Mouse (Mus musculus) frontal cortex, postnatal 14 days (tissue): ENCODE data around the gene Gja8.
A peak's percentile ranks its signal among the peaks of the same experiment; 100 is the strongest.

Experiments
- DNase-seq, 2 experiments: peaks; one replicate each; pipeline ENCODE4 v3.0.0; 2022; ENCODE audit warnings: low spot score in 2 of 2

Gene Gja8

DNA sequence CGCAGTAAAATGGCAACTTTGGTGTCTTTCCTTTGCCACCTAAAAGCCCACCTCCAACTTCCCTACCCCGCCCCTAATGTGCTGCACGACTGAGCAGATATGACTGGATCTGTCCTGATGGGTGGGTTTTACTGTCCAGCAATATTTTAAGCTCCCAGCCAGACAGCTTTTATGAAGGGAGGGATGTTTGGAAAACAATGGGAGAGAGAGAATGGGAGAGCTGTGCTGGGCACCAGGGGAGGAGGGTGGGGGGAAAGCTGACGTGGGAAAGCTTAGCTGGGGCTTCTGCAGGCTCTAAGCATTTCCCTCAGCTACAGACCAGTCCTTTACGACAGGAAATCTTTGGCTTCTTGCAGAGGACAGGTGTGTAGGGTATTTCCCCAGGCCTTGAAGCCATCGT lies at the start of gene Gja8:
Gja8 (minus strand) TSS at position 101 of the 400 bp plus-strand sequence.
- no peak for DNase-seq

DNA sequence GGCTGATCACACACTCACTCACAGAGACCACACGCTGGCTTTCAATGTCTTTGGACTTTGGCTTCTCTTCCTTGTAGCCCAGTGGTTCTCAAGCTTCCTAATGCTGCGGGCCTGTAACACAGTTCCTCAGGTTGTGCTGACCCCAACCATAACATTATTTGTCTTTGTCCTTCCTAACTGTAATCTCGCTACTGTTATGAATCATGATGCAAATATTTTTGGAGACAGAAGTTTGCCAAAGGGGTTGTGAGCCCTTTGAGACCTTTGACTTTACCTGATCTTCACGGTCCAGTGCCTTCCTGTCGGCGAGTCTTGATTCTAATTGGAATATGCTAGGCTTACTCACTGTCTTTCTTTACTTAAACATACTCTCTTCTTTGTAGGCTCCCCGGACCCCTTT lies 48.6 kb upstream of the Gja8 start:
- DNase-seq, result no peak

DNA sequence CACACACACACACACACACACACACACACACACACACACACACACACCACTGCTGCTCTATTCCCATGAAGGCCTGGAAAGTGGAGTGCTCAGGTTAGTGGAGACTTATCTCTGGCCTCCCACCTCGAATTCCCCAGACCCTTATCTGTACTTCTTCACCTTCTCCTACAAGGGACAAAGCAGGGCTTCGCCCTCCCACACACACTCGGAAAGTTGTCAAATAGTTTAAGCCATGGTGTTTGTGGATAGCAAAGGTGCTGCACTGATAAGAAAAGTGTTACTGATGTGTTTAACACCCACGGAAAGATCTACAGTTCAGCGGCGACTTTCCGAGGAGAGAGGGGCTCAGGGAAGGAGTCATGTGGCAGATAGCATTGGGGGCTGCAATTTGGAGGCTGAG lies 45.2 kb upstream of the Gja8 start:
- no peak for DNase-seq

DNA sequence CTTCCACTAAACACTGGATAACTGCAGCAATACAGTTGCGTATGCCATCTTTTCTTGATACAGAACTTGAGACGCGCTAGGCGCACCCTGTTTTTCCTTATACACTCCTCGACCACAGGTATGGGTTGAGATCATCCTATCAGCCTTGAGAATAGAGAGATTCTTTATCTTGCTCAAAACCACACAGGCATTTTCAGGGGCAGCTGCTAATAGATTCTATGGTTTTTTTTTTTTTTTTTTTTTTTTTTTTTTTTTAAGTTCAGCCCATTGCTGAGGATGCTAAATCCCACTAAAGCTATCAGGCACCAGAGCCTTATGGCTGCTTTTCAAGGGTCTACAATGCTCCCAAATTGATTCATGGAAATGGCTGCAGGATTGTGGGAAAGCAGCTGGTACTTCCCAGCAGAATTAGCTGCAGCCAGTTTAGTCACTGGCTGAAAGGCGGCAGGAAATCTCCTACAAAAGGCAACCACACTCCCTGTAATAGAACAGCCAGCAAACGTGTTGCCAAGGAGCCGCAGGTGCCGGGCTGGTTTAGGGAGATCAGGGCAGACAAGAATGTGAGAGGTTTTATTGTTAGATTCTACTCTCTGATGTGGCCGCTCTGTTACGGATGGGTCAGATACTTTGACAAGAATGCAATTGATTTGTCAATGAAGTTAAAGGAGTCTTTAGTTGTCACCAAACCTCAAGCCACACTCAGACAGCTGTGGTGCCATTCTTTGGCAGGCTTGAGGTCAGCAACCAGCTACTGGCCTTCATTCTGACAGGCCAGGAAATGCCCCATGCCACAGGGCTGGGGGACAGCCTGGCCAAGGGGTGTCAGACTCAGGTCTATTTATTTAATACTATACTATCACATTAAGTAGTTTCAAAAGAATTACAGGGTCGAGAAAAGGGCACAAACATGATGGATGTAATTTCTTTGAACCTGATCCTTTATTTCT lies 37.5 kb upstream of the Gja8 start:
- DNase-seq, result no peak

DNA sequence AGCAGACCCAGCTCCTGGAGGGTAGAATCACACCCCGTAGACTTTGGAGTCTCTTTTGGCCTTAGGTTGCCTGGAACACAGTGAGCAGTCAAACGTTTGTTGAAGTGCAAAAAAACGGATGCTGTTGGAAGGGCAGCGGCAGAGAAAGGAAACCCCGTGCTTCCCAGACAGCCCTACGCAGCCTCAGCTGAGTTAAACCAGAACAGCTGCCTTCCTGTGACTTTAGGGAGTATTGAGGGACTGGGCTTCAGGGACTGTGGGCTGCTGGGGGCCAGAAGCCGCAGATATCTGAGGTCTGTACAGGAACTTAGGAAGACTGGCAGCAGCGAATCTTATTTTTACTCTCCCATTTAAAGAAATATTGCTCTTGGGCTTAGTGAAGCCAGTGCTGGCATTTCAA lies 34.8 kb upstream of the Gja8 start:
- DNase-seq, result no peak

DNA sequence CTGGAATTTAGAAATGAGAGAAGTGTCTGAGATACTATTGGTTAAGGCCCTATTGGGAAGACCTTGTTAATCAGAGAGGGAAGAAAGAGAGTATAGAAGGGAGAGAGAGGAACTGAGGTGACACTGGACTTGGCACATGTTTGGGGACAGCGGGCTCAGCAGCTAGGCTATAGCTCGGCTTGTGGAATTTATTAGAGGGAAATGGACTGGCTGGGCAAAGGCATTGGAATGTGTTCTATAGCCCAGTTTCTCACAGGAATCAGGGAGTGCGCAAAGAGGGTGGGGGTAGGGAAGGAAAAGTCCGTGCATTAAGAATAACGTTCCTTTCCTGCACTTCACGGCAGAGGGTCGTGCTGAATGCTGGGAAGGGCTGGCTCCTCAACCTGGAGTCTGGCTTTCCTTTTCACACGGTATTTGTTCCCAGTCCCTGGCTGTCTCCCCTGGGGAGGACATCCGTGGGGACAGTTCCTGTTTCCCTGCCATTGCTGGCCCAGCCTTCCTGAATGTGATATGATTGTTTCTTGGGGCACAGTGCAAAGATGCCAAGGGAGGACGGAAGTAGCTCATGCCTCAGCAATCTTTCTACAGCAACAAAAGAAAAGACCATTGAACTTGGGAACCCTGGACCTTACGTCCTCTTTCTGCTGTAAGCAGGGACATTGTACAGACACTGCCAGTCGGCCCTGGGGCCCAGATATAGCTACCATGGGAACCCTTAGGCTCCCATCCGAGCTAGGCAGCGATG lies 27.8 kb upstream of the Gja8 start:
- DNase-seq, result no peak

DNA sequence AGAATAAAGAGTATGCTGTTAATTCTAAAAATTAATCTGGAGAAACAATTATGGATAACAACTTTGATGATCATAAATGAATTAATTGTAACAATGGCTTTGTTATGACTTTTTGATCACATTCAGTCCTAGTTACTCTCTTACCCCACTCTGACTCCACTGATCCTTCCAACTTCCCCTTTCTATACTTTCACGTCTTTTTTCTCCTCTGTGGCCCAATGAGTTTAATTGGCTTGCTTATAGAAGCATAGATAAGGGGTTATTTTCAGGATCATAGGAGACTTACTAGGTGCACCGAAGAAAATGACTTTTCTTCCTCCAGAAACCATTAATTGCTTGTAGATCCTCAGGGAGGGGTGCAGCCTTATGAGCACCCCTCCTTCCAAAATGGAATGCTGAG lies 16.9 kb upstream of the Gja8 start:
- DNase-seq, result no peak

DNA sequence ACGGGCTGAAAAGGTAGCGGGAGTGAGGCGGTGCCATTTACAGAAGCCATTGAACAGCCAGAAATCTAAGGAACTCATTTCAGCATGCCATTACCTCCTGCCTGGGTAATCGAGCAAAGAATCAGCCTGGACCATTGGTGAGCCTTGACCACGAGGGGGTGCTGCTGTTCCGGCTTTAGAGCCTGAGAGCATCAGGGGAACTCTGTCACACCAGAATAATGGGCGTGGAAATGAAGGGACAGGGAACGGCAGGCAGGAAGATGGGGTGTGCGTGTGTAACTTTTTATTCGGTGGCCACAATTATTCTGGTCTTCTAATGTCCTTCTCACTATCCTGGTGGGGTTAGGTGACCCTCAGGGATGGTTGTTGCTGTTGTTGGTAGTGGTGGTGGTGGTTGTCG lies 12.9 kb upstream of the Gja8 start:
- DNase-seq, result peak; percentile 78 to 90

DNA sequence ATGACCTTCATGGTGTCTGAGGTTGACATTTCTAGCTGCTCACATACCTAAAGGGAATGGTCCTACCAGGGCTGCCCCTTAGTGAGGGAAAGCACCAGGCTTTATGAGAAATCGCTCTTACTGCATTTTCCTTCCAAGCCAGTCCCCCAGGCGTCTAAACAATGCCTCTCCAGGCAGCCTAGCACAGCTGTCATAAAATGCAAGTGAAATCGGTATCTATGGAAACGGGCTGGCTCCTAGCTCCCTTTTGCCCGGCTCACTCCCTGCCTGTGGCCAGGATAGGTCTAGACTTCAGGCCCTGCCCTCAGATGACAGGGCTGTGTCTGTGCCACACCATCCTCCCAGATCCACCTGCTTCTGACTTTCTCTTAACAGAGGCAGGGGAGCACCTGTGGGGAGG lies 11.8 kb upstream of the Gja8 start:
- DNase-seq, result peak in 1 of 2 experiments; percentile 11

DNA sequence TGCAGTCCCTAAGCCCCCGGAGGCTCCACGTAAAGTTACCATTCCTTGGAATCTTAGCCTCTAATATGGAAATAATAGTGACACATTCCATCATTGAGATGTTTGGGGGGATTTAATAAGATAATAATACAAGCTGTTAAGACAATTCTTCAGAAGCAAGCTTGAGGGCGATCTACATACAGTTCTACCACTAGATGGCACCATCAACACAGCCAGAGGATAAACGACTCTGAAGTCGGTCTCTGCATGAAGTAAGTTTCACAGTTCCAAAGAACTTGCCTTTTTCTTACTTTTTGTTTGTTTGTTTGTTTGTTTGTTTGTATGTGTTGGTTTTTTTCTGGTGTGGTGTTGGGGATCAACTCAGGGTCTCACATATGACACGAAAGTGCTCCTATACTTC lies 10.4 kb upstream of the Gja8 start:
- no peak for DNase-seq

DNA sequence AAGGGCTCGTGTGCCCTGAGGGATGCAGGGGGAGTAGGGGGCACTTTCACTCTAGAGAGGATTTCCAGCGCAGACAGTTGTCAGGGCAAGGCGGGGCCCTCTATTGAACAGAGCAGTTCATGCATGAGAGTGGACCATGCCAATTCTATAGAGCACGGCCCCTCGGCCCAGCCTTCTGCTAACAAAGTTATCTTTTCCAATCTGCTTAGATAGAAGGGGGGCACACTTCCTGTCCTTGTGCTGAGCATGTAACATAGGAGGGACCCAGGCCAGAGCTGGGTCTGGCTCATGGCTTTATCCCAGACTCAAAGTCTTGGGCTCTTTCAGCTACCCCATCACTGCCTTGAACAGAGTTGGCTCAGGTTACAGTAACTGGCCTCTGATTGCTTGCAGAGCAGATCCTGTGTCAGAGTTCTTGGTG lies 5.5 kb upstream of the Gja8 start:
- no peak for DNase-seq

DNA sequence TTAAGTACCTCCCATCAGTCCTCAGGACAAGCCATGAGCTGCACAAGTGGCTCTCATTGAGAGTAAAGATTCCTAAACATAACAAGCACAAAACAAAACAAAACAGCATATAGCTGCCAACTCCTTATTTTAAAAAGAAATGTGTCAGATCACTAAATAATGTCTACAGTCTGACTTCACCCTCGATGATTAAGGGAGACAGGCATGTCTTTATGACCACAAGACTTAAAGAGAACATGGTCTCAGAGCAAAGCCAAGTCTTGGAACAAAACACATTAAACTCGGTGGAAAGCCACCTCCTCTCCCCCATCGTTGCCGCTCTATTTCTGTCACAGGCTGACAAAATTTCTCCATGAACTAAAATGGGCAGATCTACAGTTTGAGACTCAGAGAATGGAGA lies 1.2 kb downstream of the Gja8 start:
- DNase-seq, result no peak

DNA sequence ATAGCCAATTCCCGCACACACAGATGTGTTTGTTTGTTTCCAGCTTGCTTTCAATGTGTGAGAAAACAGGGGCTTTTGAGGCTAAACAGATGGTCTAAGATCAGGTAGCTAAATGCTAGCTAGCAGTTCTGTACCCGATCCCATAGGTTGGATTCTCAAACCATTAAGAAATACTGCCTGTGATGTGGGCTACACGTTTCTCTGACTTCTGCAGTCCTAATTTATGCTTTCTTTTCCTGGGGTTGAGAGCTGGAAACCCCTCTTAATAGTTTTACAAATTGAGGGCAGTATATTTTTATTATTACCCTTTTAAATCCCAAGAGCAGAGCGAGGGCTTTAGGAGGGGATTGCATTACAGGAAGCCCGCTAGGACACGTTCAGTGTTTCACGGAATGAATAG lies 4.8 kb downstream of the Gja8 start:
- no peak for DNase-seq

DNA sequence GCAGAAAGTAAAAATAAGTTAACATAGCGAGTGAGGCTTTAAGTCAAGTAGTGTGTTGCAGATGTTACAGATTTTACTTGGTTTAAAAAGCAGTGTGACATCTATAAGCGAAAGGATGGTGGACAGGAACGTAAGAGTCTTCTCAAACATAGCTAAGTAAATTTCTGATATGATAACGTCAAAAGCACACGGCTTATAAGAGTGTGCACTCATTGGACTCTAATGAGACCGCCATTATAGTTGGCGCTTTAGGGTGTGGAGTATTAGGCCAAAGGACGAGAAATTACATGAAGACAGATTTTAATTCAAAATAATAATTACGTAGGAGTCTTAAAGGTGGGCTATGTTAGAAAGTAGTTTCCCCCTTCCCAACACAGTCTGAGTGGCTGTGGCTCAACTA lies 20.2 kb downstream of the Gja8 start:
- no peak for DNase-seq

DNA sequence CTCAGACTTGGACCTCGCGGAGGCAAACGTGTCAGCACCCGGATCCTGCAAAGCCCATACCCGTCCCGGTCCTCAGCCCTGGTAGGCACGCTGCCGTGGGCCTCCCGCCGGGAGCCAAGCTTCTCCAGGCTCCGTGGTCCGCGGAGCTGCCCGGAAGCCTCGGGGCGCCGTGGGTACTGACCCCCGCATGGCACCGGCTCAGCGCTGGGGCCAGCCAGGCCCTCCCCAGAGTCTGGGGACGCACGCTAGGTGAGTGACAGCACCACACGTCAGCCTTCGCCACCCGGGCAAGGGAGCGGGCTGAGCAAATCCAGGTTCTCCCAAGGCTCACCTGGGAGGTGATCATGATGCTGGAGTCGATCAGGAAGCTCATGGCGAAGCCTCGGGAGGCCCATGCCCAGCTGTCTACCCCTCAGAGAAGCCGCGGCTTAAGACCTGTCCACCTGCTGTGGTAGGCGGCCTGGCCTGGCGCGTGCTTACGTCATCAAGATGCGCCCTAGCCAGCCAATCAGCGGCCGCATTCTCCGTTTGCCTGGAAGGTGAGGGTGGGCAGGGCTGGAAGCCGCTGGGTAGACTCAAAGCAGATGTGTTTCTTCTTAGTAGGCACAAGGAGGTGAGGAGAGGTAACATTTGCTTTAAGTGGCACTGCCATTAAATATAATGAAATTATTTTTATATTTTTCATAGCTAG lies 20.8 kb downstream of the Gja8 start, which contains the start of gene Gpr89:
Gpr89 (minus strand) TSS at position 496 of the 691 bp plus-strand sequence.
- peak; percentile 90 to 96 for DNase-seq

DNA sequence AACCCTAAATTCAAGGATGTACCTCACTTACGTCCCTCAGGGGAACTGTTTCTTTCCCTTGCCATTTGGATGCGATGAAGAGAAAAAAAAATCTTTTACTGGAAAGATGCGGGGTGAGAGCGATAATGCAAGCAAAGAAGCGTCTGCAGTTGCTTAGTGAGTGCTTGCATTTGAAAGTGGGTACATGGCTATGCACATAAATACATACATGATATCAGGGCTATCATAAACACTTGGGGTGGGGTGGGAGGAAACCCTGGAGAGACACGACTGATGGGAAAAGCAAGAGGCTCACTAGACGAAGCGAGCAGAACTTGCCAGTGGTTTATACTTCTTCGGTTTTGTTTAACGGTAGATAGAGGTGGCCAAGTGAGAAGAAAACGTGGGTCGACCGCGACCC lies 21.4 kb downstream of the Gja8 start, which contains the start of gene Gja5:
Gja5 (plus strand) TSS at position 301 of the 400 bp plus-strand sequence.
- DNase-seq, result no peak

DNA sequence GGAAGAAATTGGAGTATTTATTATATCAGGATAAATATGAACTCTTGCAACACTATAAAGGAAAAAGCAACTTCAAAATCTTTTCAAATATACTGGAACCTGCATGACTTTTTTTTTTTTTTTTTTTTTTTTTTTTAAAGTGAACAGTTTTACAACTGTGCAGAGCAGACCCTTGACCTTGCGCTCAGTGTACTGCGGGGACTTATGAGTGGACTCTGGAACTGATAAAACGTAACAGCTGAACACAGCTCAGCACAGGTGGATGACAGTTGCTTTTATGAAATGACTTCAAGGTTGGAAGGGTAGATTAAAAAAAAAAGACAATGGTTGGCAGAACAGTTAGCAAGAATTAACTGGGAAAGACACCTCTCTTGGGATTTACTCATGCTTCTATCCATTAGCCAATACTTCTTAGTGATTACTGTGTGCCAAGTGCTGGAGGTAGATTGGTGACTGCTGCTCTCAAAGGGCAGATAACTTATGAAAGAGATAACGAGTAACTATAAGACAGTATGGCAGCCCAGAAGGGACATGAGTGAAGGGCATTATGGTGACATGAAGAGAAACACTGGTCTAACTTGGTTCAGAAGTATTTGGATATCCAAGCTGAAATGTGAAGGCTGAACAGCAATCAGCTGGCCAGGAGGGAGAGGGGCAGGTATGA lies 23.4 kb downstream of the Gja8 start:
- no peak for DNase-seq

DNA sequence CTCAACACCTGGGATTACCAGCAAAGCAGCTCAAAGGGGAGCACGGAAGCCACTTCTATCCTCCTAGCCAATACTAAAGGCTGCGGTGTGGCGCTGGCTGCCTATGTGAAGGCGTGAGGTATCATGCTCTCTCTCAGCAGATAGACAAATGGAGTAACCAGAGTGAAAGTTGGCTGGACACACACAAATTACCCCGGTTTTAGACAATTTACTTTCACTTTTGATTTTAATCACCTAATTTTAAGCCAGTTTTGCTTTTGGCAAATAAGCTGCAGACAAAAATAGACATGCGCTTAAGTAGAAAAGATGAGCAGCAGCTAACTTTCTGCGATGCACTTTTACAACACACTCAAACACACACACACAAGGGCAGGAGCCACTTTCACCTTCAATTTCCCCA lies 42.1 kb downstream of the Gja8 start:
- no peak for DNase-seq

DNA sequence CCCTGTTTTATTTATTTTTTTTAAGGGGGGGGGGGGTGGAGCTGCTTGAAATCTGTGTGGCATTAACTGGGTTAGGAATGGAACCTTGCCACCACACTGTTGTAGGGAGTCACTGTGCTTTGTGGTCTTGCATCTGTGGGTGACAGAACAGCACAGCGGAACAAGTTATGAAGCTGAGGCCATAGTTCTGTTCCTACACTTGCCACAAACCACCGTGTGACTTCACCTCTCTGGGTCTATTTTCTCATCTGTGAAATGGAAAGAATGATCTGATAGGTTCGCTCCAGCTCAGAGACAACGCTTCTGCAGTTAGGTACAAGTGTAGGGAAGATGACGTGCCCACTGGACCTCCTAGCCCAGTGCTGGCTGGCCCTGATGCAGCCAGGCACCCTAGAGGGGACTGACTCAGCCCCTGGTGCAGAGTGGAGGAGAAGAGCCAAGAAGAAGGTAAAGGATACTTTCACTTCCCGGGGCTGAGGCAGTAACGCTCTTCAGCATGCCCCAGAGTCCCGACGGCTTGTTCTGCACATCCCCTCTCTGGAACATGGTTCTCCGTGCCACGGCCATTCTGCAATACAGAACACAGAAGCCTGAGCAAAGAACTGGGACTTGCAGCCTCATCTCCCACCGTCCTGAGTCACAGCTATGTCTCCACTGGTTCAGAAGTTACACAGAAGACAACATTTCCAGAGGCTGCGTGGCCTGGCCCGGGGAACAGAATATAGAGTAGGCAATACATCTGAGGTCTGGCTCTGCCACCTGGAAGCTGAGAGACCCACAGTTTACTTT lies 43.6 kb downstream of the Gja8 start:
- DNase-seq, result no peak

DNA sequence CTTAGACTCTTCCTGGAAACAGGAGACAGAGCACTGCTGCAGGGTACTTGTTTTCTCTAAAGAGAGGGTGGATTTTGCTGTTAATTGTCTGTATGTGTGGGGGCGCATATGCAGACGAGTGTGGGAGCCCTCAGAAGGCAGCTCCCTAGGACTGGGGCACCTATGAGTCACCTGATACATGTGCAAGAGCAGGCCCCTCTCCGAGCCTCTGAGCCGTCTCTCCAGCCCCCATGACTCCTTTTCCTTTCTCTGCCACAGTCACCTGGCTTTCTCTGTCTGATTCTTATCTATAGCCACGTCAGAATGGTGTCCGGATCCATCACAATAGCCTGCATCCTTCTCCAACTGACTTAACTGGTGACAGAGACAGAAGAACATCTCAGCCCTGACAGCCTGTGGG lies 44.3 kb downstream of the Gja8 start:
- DNase-seq, result no peak

DNA sequence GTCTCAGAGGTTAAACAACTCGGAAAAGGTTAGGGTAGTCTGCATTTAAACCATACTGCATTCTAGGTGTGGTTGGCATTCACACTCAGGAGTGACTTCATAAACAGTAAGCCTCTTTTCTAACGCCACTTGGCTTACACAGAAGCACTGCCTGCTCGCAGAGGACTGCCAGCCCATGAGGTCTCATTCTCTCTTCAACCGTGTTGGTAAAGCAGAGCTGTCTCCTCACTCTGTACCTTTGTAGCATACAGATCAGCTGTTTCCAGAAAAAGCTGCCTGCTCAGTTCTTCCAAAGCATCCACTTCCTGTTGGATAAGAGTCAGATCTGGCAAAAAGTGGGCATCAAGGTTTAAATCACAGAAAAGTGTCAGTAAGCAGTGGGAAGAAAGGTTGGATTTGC lies 45.4 kb downstream of the Gja8 start:
- DNase-seq, result no peak
